Mouse (Mus musculus) adrenal gland, adult (tissue): ENCODE data around the gene Mea1.
A peak's percentile ranks its signal among the peaks of the same experiment; 100 is the strongest.

ENCODE experiments used
- DNase-seq, 2 experiments: peaks; one replicate each; pipeline ENCODE4 v3.0.0; 2022 to 2023; ENCODE audit warnings: low spot score in 1 of 2; ENCODE audit not compliant: inconsistent age in 2 of 2

The Mea1 gene

GRCm38 (mm10) chr17:46703971-46704886, 25.6 kb downstream of the Mea1 start:
- no peak for DNase-seq

GRCm38 (mm10) chr17:46704887-46705835, 26.6 kb downstream of the Mea1 start, which contains the start of gene Ppp2r5d:
TSS of gene Ppp2r5d (minus strand) at chr17:46705111.
- peak; percentile 97 to 99 for DNase-seq

GRCm38 (mm10) chr17:46706375-46707089, 27.9 kb downstream of the Mea1 start:
- DNase-seq = no peak

GRCm38 (mm10) chr17:46710959-46711597, 32.5 kb downstream of the Mea1 start, which contains the start of gene Pex6:
TSS of gene Pex6 (plus strand) at chr17:46711463.
- peak; percentile 93 to 97 for DNase-seq

- DNase-seq = peak; percentile 67 to 90
Measured at GRCm38 (mm10) chr17:46711612-46712271, 33.1 kb downstream of the Mea1 start.

GRCm38 (mm10) chr17:46712442-46712841, 33.8 kb downstream of the Mea1 start:
- DNase-seq = no peak

- no peak for DNase-seq
Measured at GRCm38 (mm10) chr17:46713849-46714248, 35.3 kb downstream of the Mea1 start.

GRCm38 (mm10) chr17:46714756-46715481, 36.3 kb downstream of the Mea1 start:
- DNase-seq = peak in 1 of 2 experiments; percentile 65

GRCm38 (mm10) chr17:46721077-46721476, 42.5 kb downstream of the Mea1 start:
- peak in 1 of 2 experiments; percentile 68 for DNase-seq

- DNase-seq = peak in 1 of 2 experiments; percentile 27
Measured at GRCm38 (mm10) chr17:46724477-46725084, 46.0 kb downstream of the Mea1 start.

- peak in 1 of 2 experiments; percentile 64 for DNase-seq
Measured at GRCm38 (mm10) chr17:46725273-46725672, 46.7 kb downstream of the Mea1 start.

- peak; percentile 42 to 69 for DNase-seq
Measured at GRCm38 (mm10) chr17:46725731-46726645, 47.4 kb downstream of the Mea1 start.

- DNase-seq = no peak
Measured at GRCm38 (mm10) chr17:46727271-46727670, 48.7 kb downstream of the Mea1 start.

GRCm38 (mm10) chr17:46728021-46728420, 49.4 kb downstream of the Mea1 start:
- DNase-seq = peak in 1 of 2 experiments; percentile 65

GRCm38 (mm10) chr17:46728496-46728895, 49.9 kb downstream of the Mea1 start:
- no peak for DNase-seq

- DNase-seq = no peak
Measured at GRCm38 (mm10) chr17:46728904-46729318, 50.3 kb downstream of the Mea1 start, which contains the start of gene Gnmt. TSS of gene Gnmt (minus strand) at chr17:46729168.
